Mouse (Mus musculus): ENCODE results near the gene Tomm40.

DNA sequence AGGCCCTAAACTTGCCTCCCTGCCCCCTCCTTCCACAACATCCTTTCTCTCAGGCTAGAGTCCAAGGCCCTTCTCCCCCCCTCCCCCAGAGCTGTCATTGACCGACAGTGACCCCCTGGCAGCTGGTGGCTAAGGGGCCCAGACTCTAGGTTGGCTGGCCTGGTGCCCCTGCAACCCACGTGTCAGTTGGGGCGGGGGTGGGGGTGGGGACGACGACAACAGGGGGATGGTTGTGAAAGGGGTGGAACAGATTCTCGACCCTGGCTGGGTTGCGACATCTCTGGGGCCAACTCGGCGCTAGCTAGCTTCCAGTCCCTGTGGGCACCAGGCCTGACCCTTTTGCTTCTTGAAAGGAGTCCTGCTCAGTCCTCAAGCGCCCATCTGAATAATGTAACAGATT is 21.8 kb downstream of the Tomm40 start:
- no peak for TF ChIP-seq CTCF (IDR thresholded peaks at IDR 0.05; ENCODE audit: low read depth, low read length)
- no peak for TF ChIP-seq POLR2A (IDR thresholded peaks at IDR 0.05; ENCODE audit: borderline replicate concordance, low read depth, low read length)

All from bone marrow macrophage, adult 2 months (primary cell).